Mouse (Mus musculus): ENCODE results near the gene Cep95. TPM values are rescaled to one million over a fixed set of nuclear protein-coding genes. Genes with fewer than 3 reads are reported as not detected.
A peak's percentile ranks its signal among the peaks of the same experiment; 100 is the strongest.

Gene Cep95
- total and polyA plus RNA-seq, 2 experiments from 2014 or later, result 6.9 to 15.8 TPM

DNA sequence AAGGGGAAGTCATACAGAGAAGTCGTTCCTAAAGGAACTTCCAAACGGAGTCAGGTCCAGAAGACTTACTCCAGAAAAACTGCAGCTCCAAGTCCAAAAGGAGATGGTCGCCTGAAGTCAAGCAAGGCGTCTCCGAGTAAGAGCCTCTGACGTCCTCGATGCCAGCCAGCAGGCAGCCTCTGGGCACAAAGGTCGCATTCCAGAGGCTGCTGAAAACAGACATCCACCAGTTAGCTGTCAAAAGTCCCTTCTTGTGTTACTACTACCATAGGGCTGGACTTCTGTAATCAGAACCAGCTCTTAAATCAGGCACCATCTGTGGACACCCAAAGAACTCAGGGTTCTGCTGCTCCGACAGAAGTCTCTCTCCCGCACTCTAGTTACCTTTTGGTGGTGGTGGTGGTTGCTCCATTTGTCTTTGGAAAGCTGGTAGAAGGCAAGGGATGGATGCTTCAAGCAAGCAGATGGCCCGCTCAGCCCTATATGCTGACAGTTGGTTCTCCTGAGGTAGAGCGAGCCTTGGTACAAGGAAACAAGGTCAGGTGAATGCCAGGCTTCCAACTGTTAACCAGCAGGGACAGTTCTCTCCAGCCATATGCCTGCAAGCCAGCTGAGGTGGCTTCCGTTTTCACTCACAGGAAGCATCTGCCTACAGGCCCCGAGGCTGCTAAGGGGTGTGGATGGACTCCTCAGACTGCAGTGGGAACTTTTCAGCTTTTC is 25.7 kb downstream of the Cep95 start:
- no peaks in the 10 kb centered on the region for H3K27me3 ChIP-seq (ENCODE audit: insufficient read depth, low read length)
- TF ChIP-seq CTCF (IDR thresholded peaks at IDR 0.05; ENCODE audit: low read depth), result no peak
- no peak overlapping the region for H3K9ac ChIP-seq
- H3K4me3 ChIP-seq (ENCODE audit: low read depth, low read length), result no peak overlapping the region
- no peak overlapping the region for H3K27ac ChIP-seq (ENCODE audit: low read depth, low read length)
- H3K36me3 ChIP-seq (ENCODE audit: insufficient read depth), result peaks cover 67% of the 10 kb centered on the region
- ATAC-seq, result no peak
- 90% methylated on average over 14 of the region's 14 CpGs for WGBS
- no peak overlapping the region for H3K4me2 ChIP-seq (ENCODE audit: low read depth)
- no peaks in the 10 kb centered on the region for H3K9me3 ChIP-seq (ENCODE audit: low read length)
- H3K4me1 ChIP-seq (ENCODE audit: insufficient read depth), result no peaks in the 10 kb centered on the region; the same call in 1 of the 2 replicates
- no peak for DNase-seq

DNA sequence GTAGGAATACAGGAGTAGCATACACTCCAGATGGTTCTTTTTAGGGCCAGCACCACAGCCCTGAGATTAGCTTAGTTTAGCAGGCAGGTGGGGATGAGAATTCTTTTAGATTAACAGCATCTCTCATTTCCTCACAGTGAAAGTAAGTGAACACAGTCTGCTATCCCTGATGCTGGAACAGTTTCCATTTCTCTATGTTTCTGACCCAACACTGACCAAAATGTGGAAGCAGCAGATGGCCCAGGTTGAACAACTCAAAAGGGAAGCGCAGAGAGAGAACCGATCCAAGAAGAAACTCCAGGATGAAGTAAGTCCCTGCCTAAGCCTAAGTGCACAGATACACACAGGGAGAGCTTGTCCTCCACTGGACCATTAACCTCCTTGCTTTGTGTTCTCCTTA is 26.3 kb downstream of the Cep95 start:
- ATAC-seq (no peak), DNase-seq (no peak)
- Histone ChIP-seq H3K36me3 (ENCODE audit: insufficient read depth) (peaks cover 68% of the 10 kb centered on the region), H3K9me3 (ENCODE audit: low read length) (no peaks in the 10 kb centered on the region), H3K9ac (no peak overlapping the region), H3K27ac (ENCODE audit: low read depth, low read length) (no peak overlapping the region), H3K4me1 (ENCODE audit: insufficient read depth) (no peaks in the 10 kb centered on the region; the same call in 1 of the 2 replicates), H3K27me3 (ENCODE audit: insufficient read depth, low read length) (no peaks in the 10 kb centered on the region), H3K4me2 (ENCODE audit: low read depth) (no peak overlapping the region), H3K4me3 (ENCODE audit: low read depth, low read length) (no peak overlapping the region)
- 90% methylated on average over 2 of the region's 2 CpGs for WGBS
- TF ChIP-seq CTCF (IDR thresholded peaks at IDR 0.05; ENCODE audit: low read depth), result no peak

DNA sequence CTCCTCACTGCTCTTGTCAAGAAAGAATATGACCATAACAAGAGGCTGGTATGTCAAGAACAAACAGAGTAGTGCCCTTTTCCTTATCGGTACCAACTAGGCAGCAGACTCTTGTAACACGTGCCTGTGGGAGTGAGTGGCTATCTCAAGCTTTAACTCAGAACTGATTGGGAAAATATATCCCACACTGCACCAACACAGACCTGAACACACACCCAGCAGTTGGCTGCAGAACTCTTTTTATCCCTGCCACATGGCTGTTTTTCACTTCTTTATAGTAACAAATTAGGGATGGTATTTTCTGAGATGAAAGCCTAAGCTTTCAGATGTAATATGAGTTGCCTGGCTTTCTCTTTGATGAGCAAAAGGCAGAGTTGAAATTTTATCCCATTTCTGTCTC is 26.7 kb downstream of the Cep95 start:
- DNase-seq, result no peak
- Histone ChIP-seq H3K9me3 (ENCODE audit: low read length) (no peaks in the 10 kb centered on the region), H3K4me3 (ENCODE audit: low read depth, low read length) (no peak overlapping the region), H3K4me1 (ENCODE audit: insufficient read depth) (no peaks in the 10 kb centered on the region; the same call in 1 of the 2 replicates), H3K27ac (ENCODE audit: low read depth, low read length) (no peak overlapping the region), H3K4me2 (ENCODE audit: low read depth) (no peak overlapping the region), H3K36me3 (ENCODE audit: insufficient read depth) (peaks cover 70% of the 10 kb centered on the region), H3K9ac (no peak overlapping the region), H3K27me3 (ENCODE audit: insufficient read depth, low read length) (no peaks in the 10 kb centered on the region)
- 92% methylated on average over 2 of the region's 2 CpGs for WGBS
- ATAC-seq, result no peak
- TF ChIP-seq CTCF (IDR thresholded peaks at IDR 0.05; ENCODE audit: low read depth), result no peak

DNA sequence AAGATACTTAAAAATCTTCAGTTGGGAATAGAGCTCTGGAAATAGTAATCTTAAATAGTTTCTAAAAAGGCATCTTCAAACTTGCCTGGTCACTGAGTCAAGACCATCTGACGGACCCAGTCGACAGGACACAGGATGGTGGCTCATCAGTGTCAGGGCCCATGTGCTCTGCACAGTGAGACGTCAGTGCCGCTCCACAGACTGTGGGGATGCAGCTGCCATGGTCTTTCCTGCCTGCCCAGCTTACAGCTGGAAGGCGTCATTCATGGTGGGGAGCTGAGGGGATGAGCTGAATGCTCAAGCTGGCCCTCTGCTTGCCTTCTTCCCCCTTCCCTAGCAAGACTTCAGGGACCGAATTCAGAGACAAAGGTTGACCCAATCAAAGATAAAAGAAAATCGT is 27.3 kb downstream of the Cep95 start:
- 87% methylated on average over 7 of the region's 7 CpGs for WGBS
- DNase-seq (no peak), ATAC-seq (no peak)
- no peak overlapping the region for H3K4me2 ChIP-seq (ENCODE audit: low read depth)
- H3K4me3 ChIP-seq (ENCODE audit: low read depth, low read length), result no peak overlapping the region
- TF ChIP-seq CTCF (IDR thresholded peaks at IDR 0.05; ENCODE audit: low read depth), result no peak
- no peaks in the 10 kb centered on the region for H3K9me3 ChIP-seq (ENCODE audit: low read length)
- no peaks in the 10 kb centered on the region; the same call in 1 of the 2 replicates for H3K4me1 ChIP-seq (ENCODE audit: insufficient read depth)
- no peaks in the 10 kb centered on the region for H3K27me3 ChIP-seq (ENCODE audit: insufficient read depth, low read length)
- peaks cover 65% of the 10 kb centered on the region for H3K36me3 ChIP-seq (ENCODE audit: insufficient read depth)
- H3K9ac ChIP-seq, result no peak overlapping the region
- no peak overlapping the region for H3K27ac ChIP-seq (ENCODE audit: low read depth, low read length)

DNA sequence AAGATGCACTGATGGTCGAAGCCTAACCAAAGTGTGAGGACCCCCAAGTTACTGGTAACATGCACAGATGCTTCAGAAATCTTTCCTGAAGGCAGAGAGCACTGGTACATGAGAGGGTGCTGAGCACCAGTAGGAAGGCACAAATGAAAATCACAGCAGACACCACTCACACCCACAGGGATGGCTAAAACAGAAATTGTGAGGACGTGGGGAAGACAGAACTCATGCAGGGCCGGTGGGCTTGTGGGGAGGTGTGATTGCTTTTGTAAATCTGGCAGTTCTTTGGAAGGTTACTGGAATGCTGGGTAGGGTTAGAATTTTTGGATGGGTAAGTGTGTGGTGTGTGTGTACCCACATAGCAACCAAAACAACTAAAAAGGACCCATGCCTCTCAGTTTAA is 28.1 kb downstream of the Cep95 start:
- Histone ChIP-seq H3K27ac (ENCODE audit: low read depth, low read length) (no peak overlapping the region), H3K36me3 (ENCODE audit: insufficient read depth) (peaks cover 59% of the 10 kb centered on the region)
- no peak for ATAC-seq

DNA sequence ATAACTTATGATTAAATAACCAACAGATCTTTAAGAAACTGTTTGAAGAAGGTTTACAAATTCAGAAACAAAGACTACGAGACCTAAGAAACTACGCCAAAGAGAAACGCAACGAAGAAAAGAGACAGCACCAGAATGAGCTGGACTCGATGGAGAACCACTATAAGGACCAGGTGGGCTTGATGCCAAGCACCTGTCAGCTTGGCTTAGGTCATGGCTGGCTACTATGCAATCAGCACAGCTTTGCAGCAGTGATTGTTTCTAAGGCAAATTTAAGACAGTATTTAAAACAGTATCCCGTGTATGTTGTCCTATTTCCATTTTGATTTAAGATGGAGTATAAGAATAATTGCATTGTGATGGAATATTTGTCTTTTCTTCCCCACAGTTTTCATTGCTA is 28.8 kb downstream of the Cep95 start:
- WGBS, result 34% methylated on average over 6 of the region's 6 CpGs
- Histone ChIP-seq H3K4me1 (ENCODE audit: insufficient read depth) (no peaks in the 10 kb centered on the region; the same call in 1 of the 2 replicates), H3K36me3 (ENCODE audit: insufficient read depth) (peaks cover 59% of the 10 kb centered on the region), H3K9ac (peak overlapping the region; percentile 33; the same call in 1 of the 2 replicates), H3K4me3 (ENCODE audit: low read depth, low read length) (no peak overlapping the region), H3K4me2 (ENCODE audit: low read depth) (no peak overlapping the region), H3K27me3 (ENCODE audit: insufficient read depth, low read length) (no peaks in the 10 kb centered on the region), H3K9me3 (ENCODE audit: low read length) (no peaks in the 10 kb centered on the region), H3K27ac (ENCODE audit: low read depth, low read length) (peak overlapping the region; percentile 81)
- DNase-seq, result peak; percentile 53
- no peak; the same call in 1 of the 2 replicates for ATAC-seq
- no peak for TF ChIP-seq CTCF (IDR thresholded peaks at IDR 0.05; ENCODE audit: low read depth)

More for the DNA sequence above, 28.1 kb downstream of the Cep95 start:
- H3K27me3 ChIP-seq (ENCODE audit: insufficient read depth, low read length), result no peaks in the 10 kb centered on the region
- DNase-seq, result no peak
- 63% methylated on average over 3 of the region's 3 CpGs for WGBS
- H3K4me3 ChIP-seq (ENCODE audit: low read depth, low read length), result no peak overlapping the region
- no peak for TF ChIP-seq CTCF (IDR thresholded peaks at IDR 0.05; ENCODE audit: low read depth)
- H3K9ac ChIP-seq, result no peak overlapping the region
- H3K4me2 ChIP-seq (ENCODE audit: low read depth), result no peak overlapping the region
- H3K4me1 ChIP-seq (ENCODE audit: insufficient read depth), result no peaks in the 10 kb centered on the region; the same call in 1 of the 2 replicates
- H3K9me3 ChIP-seq (ENCODE audit: low read length), result no peaks in the 10 kb centered on the region

DNA sequence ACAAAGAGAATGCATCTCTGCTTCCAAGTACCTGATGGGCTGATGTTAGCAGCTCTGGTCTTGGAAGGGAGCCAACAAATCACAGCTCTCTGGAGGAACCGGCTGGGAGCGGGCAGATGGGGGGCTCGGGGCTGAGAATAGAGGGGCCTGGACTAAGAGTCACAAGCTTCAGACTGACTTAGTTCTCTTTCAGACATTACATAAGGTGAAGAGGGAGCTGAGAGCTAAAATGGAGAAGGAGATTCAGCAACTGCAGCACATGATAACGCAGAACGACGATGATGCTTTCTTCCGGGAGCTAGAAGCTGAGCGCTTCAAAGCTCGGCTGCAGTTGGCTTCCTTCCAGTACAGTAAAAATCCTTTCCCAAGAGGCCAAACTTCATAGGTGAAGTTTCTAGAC is 29.3 kb downstream of the Cep95 start:
- DNase-seq (peak; percentile 71), ATAC-seq (peak; percentile 71)
- Histone ChIP-seq H3K4me3 (ENCODE audit: low read depth, low read length) (no peak overlapping the region), H3K27me3 (ENCODE audit: insufficient read depth, low read length) (no peaks in the 10 kb centered on the region), H3K9ac (peak overlapping the region; percentile 33; the same call in 1 of the 2 replicates), H3K4me2 (ENCODE audit: low read depth) (peak overlapping the region; percentile 24; the same call in 1 of the 2 replicates), H3K9me3 (ENCODE audit: low read length) (no peaks in the 10 kb centered on the region), H3K4me1 (ENCODE audit: insufficient read depth) (no peaks in the 10 kb centered on the region; the same call in 1 of the 2 replicates), H3K27ac (ENCODE audit: low read depth, low read length) (peak overlapping the region; percentile 81), H3K36me3 (ENCODE audit: insufficient read depth) (peaks cover 55% of the 10 kb centered on the region)
- no peak for TF ChIP-seq CTCF (IDR thresholded peaks at IDR 0.05; ENCODE audit: low read depth)
- 10% methylated on average over 9 of the region's 9 CpGs for WGBS
